Comparison of ENCODE assay signal across 28 mouse cellular contexts in the genomic region with DNA sequence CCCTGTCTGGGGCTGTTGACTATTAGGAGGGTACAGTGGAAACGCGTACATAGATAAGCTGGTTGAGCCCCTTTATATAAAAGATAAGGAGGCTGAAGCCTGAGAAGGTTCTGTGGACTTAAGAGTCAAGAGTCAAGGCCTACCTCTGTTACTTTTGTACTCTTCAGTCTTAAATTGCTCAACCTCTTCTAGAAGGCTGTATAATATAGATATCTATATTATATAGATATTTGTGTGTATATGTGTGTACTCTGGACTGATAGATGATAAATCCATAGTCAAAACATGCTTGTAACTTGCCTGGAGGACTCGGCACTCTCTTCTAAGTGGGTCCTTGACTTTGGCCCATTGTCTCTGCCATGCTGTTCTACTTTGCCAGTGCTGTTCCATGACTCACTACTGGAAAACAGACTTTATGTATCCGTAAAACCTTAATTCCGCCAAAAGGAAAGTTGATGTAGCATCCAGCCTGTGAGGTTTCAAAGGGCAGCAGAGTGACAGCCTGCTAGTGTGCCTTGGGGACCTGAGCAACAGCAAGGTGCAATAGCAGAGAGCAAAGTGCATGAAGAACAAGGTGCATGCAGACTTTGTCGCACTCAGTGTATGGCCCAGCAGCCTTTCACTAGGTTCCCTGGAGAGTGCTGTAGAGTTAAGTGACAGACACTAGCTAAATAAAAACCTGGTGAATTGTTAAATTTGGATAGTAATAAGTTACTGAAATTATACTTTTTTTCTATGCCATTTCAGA. TPM values are rescaled to one million over a fixed set of nuclear protein-coding genes. Genes with fewer than 3 reads are reported as not detected.
DNase-seq lines count a peak whose midpoint lies in the region; ATAC-seq and TF ChIP-seq lines count a peak whose summit lies in the region.
"Had no signal": no experiment of that assay in that cellular context is flagged by ENCODE, and none has a peak within 500 bp of the region (broad histone marks: within the 10 kb centered on the region; RNA-seq: fewer than 3 reads in every experiment).

No protein-coding gene starts in this region.

- H3K9ac ChIP-seq in liver, postnatal 0 days (replicated peaks): no peak overlapping the region
- H3K9ac ChIP-seq: heart, embryonic 13.5 days; hindbrain, embryonic 15.5 days; limb, embryonic 12.5 days; liver, embryonic 14.5 days; lung, embryonic 15.5 days had no signal

- peak; percentile 33 for DNase-seq in kidney, adult 18-20 months
- DNase-seq in kidney, postnatal 4 days: no peak
- DNase-seq in liver, postnatal 0 days: no peak
- DNase-seq in liver: no peak
- DNase-seq in kidney, postnatal 25 days: peak; percentile 36 to 74
- no peak for DNase-seq in heart, postnatal 4 days
- no peak for DNase-seq in retina, embryonic 14.5 days (ENCODE audit: low spot score)
- DNase-seq: adrenal gland, adult 8-10 months; cerebellum, adult 11 months; cerebellum, adult 9-11 months; gastrocnemius, adult 2 months; heart, postnatal 10 days; right cerebral cortex, adult 18-20 months; thymus, adult 2 months; thymus, postnatal 36 days had no signal

- peaks cover 4% of the 10 kb centered on the region for H3K4me1 ChIP-seq in liver, postnatal 0 days (ENCODE audit: insufficient read depth)
- H3K4me1 ChIP-seq: hindbrain, embryonic 10.5 days; limb, embryonic 12.5 days; lung, embryonic 15.5 days; midbrain, embryonic 10.5 days had no signal

- no peak overlapping the region for H3K4me3 ChIP-seq in liver, postnatal 0 days (ENCODE audit: low read depth, low read length)
- H3K4me3 ChIP-seq: erythroblast, embryonic 14.5 days; gastrocnemius, adult 2 months; heart, embryonic 13.5 days; hindbrain, embryonic 10.5 days; hindbrain, embryonic 15.5 days; limb, embryonic 12.5 days; lung, embryonic 15.5 days; midbrain, embryonic 10.5 days had no signal

- H3K9me3 ChIP-seq in liver, postnatal 0 days (ENCODE audit: low read length): no peaks in the 10 kb centered on the region
- H3K9me3 ChIP-seq: G1E; heart, embryonic 13.5 days; hindbrain, embryonic 10.5 days; hindbrain, embryonic 15.5 days; limb, embryonic 12.5 days; lung, embryonic 15.5 days; midbrain, embryonic 10.5 days had no signal

- peaks cover 35% of the 10 kb centered on the region for H3K36me3 ChIP-seq in liver, postnatal 0 days (replicated peaks; ENCODE audit: insufficient read depth, low read length)

- ATAC-seq in liver, postnatal 0 days: peak; percentile 50
- ATAC-seq: forebrain, embryonic 16.5 days; inflammation-experienced regulatory T-cells, adult 6 months; midbrain, embryonic 16.5 days had no signal

- peak overlapping the region; percentile 34; the same call in 1 of the 2 replicates for H3K27ac ChIP-seq in liver, postnatal 0 days (ENCODE audit: low read depth)
- H3K27ac ChIP-seq: gastrocnemius, adult 2 months; heart, embryonic 13.5 days; hindbrain, embryonic 10.5 days; hindbrain, embryonic 15.5 days; limb, embryonic 12.5 days; liver, embryonic 14.5 days; lung, embryonic 15.5 days; midbrain, embryonic 10.5 days; stomach, postnatal 0 days had no signal

- TF ChIP-seq EP300 in liver, postnatal 0 days (IDR thresholded peaks at IDR 0.05; ENCODE audit: low read depth): peak; percentile 16; the same call in 1 of the 2 replicates

- H3K4me2 ChIP-seq in liver, postnatal 0 days (ENCODE audit: low read depth, low read length): no peak overlapping the region
- H3K4me2 ChIP-seq: heart, embryonic 13.5 days; hindbrain, embryonic 15.5 days; limb, embryonic 12.5 days; lung, embryonic 15.5 days had no signal

- no peaks in the 10 kb centered on the region for H3K27me3 ChIP-seq in liver, postnatal 0 days (ENCODE audit: insufficient read depth, low read length)
- H3K27me3 ChIP-seq: heart, embryonic 13.5 days; hindbrain, embryonic 15.5 days; limb, embryonic 12.5 days; lung, embryonic 15.5 days had no signal

- TF ChIP-seq CTCF in liver, postnatal 0 days (IDR thresholded peaks at IDR 0.05; ENCODE audit: low read depth): no peak

- WGBS in liver, postnatal 0 days (ENCODE audit: insufficient replicate concordance): 73% methylated on average over 6 of the region's 6 CpGs

RNA-seq across cellular contexts. Expression of gene Ppm1a, which starts 28.1 kb away (rescaled TPM):
- polyA plus RNA-seq in liver, postnatal 0 days (2015; fragmentation: Nextera tagmentation; extraction: Ambion mirVana): 36.1 and 42.8 TPM in 2 replicates
- total RNA-seq in heart, postnatal 4 days (2021): 100 to 1,000 TPM; 212 to 232 TPM

Comparison
In these comparisons a context has a peak if more than half of its experiments do, and no peak if none do; other contexts are left out.
1. DNase-seq: peak in kidney, adult 18-20 months (single experiment) and kidney, postnatal 25 days (2 of 2); none in kidney, postnatal 4 days (0 of 2), liver, postnatal 0 days (single experiment), liver (single experiment), heart, postnatal 4 days (single experiment) and retina, embryonic 14.5 days (single experiment).